Mouse (Mus musculus): ENCODE measurements around the gene P4ha1. TPM values are rescaled to one million over a fixed set of nuclear protein-coding genes. Genes with fewer than 3 reads are reported as not detected.
"Not testable (repeated sequence)": the region's sequence is repeated elsewhere in the genome, so short reads cannot be mapped to it uniquely, and the experiment has no call there.

The P4ha1 gene
- polyA plus RNA-seq, 1 experiment from 2014 or later = 80.9 TPM

GRCm38 (mm10) chr10:59377906-59378305, 54.8 kb downstream of the P4ha1 start:
- Histone ChIP-seq H3K27me3 (ENCODE audit: control insufficient read depth, insufficient read depth, low read length) (no peaks in the 10 kb centered on the region), H3K9ac (ENCODE audit: low read length) (no peak overlapping the region), H3K4me3 (replicated peaks; ENCODE audit: low read length) (no peak overlapping the region), H3K36me3 (ENCODE audit: control insufficient read depth, insufficient read depth, low read length) (0 out of 2 replicates have a peak, but pooled peaks cover 3% of the 10 kb centered on the region), H3K9me3 (replicated peaks; ENCODE audit: control insufficient read depth, low read length) (no peaks in the 10 kb centered on the region), H3K4me1 (ENCODE audit: control insufficient read depth, insufficient read depth, low read length) (no peaks in the 10 kb centered on the region), H3K4me2 (ENCODE audit: low read depth, low read length) (no peak overlapping the region), H3K27ac (ENCODE audit: low read length) (no peak overlapping the region; the same call in 1 of the 2 replicates)
- 68% methylated on average over 10 of the region's 10 CpGs for WGBS
- no peak for ATAC-seq (ENCODE audit: insufficient read depth, low FRiP score)

- Histone ChIP-seq H3K27me3 (ENCODE audit: control insufficient read depth, insufficient read depth, low read length) (no peaks in the 10 kb centered on the region), H3K36me3 (ENCODE audit: control insufficient read depth, insufficient read depth, low read length) (no peaks in the 10 kb centered on the region), H3K27ac (ENCODE audit: low read length) (no peak overlapping the region), H3K4me2 (ENCODE audit: low read depth, low read length) (no peak overlapping the region), H3K4me1 (ENCODE audit: control insufficient read depth, insufficient read depth, low read length) (no peaks in the 10 kb centered on the region), H3K9me3 (replicated peaks; ENCODE audit: control insufficient read depth, low read length) (no peaks in the 10 kb centered on the region), H3K9ac (ENCODE audit: low read length) (no peak overlapping the region), H3K4me3 (replicated peaks; ENCODE audit: low read length) (no peak overlapping the region)
- WGBS = 89% methylated on average over 4 of the region's 4 CpGs
- no peak for ATAC-seq (ENCODE audit: insufficient read depth, low FRiP score)
Measured at GRCm38 (mm10) chr10:59378728-59379127, 55.6 kb downstream of the P4ha1 start.

DNA sequence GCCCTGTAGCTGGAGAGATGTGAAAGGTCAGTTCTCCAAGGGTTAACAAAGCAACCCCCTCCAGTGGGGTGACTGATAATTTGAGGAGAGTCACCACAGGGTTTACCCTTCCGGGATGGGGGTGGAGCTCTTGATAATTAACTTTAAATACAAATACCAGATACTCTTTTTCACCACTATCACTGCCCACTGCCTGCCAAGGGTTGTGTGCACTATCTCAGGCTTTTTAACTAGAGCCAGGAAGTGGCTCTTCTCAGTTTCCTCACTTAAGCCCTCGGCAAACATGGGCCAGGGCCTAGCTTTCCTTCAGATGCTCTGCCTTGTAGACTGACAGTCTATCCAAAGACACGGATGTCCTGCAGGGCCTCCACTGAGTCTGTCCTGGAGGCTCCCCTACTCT, 56.8 kb downstream of the P4ha1 start:
- WGBS = 30% methylated on average over 3 of the region's 3 CpGs

DNA sequence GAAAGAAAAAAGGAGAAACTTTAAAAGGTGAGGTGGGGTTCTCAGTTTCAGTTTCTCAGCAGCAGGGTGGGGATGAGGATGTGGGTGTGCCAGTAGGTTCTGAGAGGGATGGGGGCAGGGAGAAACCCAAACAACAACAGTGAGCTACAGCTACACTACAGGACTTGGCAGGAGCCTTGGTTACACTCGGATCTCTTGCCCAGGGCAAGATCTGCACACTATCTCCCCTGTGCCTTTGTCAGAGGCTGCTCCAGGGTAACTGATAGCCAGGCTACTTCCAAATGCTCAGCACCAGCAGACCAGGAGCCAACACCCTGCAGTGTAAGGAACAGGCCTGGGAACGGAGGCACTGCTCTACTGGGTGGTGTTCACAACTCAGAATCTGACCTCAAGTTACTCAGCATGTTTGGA, 57.3 kb downstream of the P4ha1 start:
- no peak for ATAC-seq (ENCODE audit: insufficient read depth, low FRiP score)
- 53% methylated on average over 2 of the region's 2 CpGs for WGBS
- H3K27ac ChIP-seq (ENCODE audit: low read length) = no peak overlapping the region

More for the DNA sequence above, 56.8 kb downstream of the P4ha1 start:
- Histone ChIP-seq H3K27me3 (ENCODE audit: control insufficient read depth, insufficient read depth, low read length) (no peaks in the 10 kb centered on the region), H3K4me1 (ENCODE audit: control insufficient read depth, insufficient read depth, low read length) (no peaks in the 10 kb centered on the region), H3K27ac (ENCODE audit: low read length) (no peak overlapping the region), H3K4me2 (ENCODE audit: low read depth, low read length) (no peak overlapping the region), H3K9me3 (replicated peaks; ENCODE audit: control insufficient read depth, low read length) (no peaks in the 10 kb centered on the region), H3K36me3 (ENCODE audit: control insufficient read depth, insufficient read depth, low read length) (no peaks in the 10 kb centered on the region), H3K4me3 (replicated peaks; ENCODE audit: low read length) (no peak overlapping the region), H3K9ac (ENCODE audit: low read length) (no peak overlapping the region)
- no peak for ATAC-seq (ENCODE audit: insufficient read depth, low FRiP score)

GRCm38 (mm10) chr10:59381563-59381962, 58.5 kb downstream of the P4ha1 start:
- H3K36me3 ChIP-seq (ENCODE audit: control insufficient read depth, insufficient read depth, low read length); ATAC-seq (ENCODE audit: insufficient read depth, low FRiP score): not testable (repeated sequence)

More for the DNA sequence above, 57.3 kb downstream of the P4ha1 start:
- no peak overlapping the region for H3K9ac ChIP-seq (ENCODE audit: low read length)
- H3K4me2 ChIP-seq (ENCODE audit: low read depth, low read length) = no peak overlapping the region
- no peaks in the 10 kb centered on the region for H3K27me3 ChIP-seq (ENCODE audit: control insufficient read depth, insufficient read depth, low read length)
- no peaks in the 10 kb centered on the region for H3K9me3 ChIP-seq (replicated peaks; ENCODE audit: control insufficient read depth, low read length)
- H3K4me1 ChIP-seq (ENCODE audit: control insufficient read depth, insufficient read depth, low read length) = no peaks in the 10 kb centered on the region
- no peak overlapping the region for H3K4me3 ChIP-seq (replicated peaks; ENCODE audit: low read length)
- H3K36me3 ChIP-seq (ENCODE audit: control insufficient read depth, insufficient read depth, low read length) = no peaks in the 10 kb centered on the region

GRCm38 (mm10) chr10:59386951-59387350, 63.9 kb downstream of the P4ha1 start:
- Histone ChIP-seq H3K4me3 (replicated peaks; ENCODE audit: low read length) (no peak overlapping the region), H3K36me3 (ENCODE audit: control insufficient read depth, insufficient read depth, low read length) (no peaks in the 10 kb centered on the region; the same call in 1 of the 2 replicates), H3K9me3 (replicated peaks; ENCODE audit: control insufficient read depth, low read length) (peaks cover 14% of the 10 kb centered on the region), H3K9ac (ENCODE audit: low read length) (no peak overlapping the region), H3K4me1 (ENCODE audit: control insufficient read depth, insufficient read depth, low read length) (no peaks in the 10 kb centered on the region), H3K27me3 (ENCODE audit: control insufficient read depth, insufficient read depth, low read length) (no peaks in the 10 kb centered on the region), H3K4me2 (ENCODE audit: low read depth, low read length) (no peak overlapping the region), H3K27ac (ENCODE audit: low read length) (no peak overlapping the region)
- ATAC-seq (ENCODE audit: insufficient read depth, low FRiP score) = no peak
- 88% methylated on average over 7 of the region's 8 CpGs for WGBS

More at GRCm38 (mm10) chr10:59381563-59381962, 58.5 kb downstream of the P4ha1 start:
- not testable (repeated sequence) for H3K4me2 ChIP-seq (ENCODE audit: low read depth, low read length); H3K27me3 ChIP-seq (ENCODE audit: control insufficient read depth, insufficient read depth, low read length); H3K9me3 ChIP-seq (replicated peaks; ENCODE audit: control insufficient read depth, low read length); H3K9ac ChIP-seq (ENCODE audit: low read length); H3K4me3 ChIP-seq (replicated peaks; ENCODE audit: low read length); H3K27ac ChIP-seq (ENCODE audit: low read length); H3K4me1 ChIP-seq (ENCODE audit: control insufficient read depth, insufficient read depth, low read length)
- 74% methylated on average over 5 of the region's 10 CpGs for WGBS

DNA sequence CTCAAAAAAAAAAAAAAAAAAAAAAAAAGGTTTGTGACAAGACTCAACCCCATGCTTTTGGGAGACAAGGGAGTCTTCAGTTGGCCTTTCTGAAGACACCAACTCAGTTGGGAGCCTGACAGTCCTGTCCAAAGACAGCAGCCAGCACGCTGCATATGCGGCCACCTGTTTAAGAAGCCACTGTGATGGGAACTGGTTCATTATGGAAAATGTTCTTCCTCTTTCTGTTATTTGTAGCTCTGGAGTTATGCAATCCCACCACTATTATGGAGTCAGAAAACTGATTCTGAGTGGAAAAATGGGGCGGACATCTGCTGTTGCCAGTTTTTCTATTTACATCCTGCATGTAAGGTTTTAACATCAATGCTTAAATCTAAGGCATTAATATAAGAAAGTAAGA, 66.6 kb downstream of the P4ha1 start:
- no peak overlapping the region for H3K9ac ChIP-seq (ENCODE audit: low read length)
- H3K36me3 ChIP-seq (ENCODE audit: control insufficient read depth, insufficient read depth, low read length) = no peaks in the 10 kb centered on the region; the same call in 1 of the 2 replicates
- H3K27me3 ChIP-seq (ENCODE audit: control insufficient read depth, insufficient read depth, low read length) = no peaks in the 10 kb centered on the region
- no peak for ATAC-seq (ENCODE audit: insufficient read depth, low FRiP score)
- 96% methylated on average over 3 of the region's 3 CpGs for WGBS
- H3K4me2 ChIP-seq (ENCODE audit: low read depth, low read length) = no peak overlapping the region
- peaks cover 14% of the 10 kb centered on the region for H3K9me3 ChIP-seq (replicated peaks; ENCODE audit: control insufficient read depth, low read length)
- no peak overlapping the region for H3K4me3 ChIP-seq (replicated peaks; ENCODE audit: low read length)
- H3K4me1 ChIP-seq (ENCODE audit: control insufficient read depth, insufficient read depth, low read length) = no peaks in the 10 kb centered on the region
- H3K27ac ChIP-seq (ENCODE audit: low read length) = no peak overlapping the region

DNA sequence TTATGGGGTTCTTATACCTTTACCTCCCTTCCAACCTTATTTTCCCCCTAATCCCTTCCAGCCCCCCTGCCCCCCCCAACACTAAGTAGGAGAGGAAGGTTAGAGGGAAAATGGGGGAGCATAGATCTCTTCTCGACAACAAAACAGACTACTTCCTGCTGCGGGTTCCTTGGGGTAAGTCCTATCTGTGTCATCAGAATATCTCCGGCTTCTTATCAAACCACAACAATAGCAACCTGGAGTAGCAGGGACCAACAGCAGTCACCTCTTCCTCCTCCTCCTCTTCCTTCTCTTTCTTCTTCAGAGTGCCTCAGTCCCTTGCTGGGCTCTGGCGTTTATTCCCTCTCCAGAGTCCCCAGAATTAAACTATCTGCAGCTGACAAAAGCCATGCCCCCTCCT, 68.8 kb downstream of the P4ha1 start:
- no peak for ATAC-seq (ENCODE audit: insufficient read depth, low FRiP score)
- peaks cover 14% of the 10 kb centered on the region for H3K9me3 ChIP-seq (replicated peaks; ENCODE audit: control insufficient read depth, low read length)
- no peak overlapping the region for H3K4me3 ChIP-seq (replicated peaks; ENCODE audit: low read length)
- H3K36me3 ChIP-seq (ENCODE audit: control insufficient read depth, insufficient read depth, low read length) = no peaks in the 10 kb centered on the region; the same call in 1 of the 2 replicates
- no peak overlapping the region for H3K4me2 ChIP-seq (ENCODE audit: low read depth, low read length)
- H3K27me3 ChIP-seq (ENCODE audit: control insufficient read depth, insufficient read depth, low read length) = no peaks in the 10 kb centered on the region
- 43% methylated on average over 4 of the region's 4 CpGs for WGBS
- H3K9ac ChIP-seq (ENCODE audit: low read length) = no peak overlapping the region
- H3K4me1 ChIP-seq (ENCODE audit: control insufficient read depth, insufficient read depth, low read length) = no peaks in the 10 kb centered on the region
- no peak overlapping the region for H3K27ac ChIP-seq (ENCODE audit: low read length)

DNA sequence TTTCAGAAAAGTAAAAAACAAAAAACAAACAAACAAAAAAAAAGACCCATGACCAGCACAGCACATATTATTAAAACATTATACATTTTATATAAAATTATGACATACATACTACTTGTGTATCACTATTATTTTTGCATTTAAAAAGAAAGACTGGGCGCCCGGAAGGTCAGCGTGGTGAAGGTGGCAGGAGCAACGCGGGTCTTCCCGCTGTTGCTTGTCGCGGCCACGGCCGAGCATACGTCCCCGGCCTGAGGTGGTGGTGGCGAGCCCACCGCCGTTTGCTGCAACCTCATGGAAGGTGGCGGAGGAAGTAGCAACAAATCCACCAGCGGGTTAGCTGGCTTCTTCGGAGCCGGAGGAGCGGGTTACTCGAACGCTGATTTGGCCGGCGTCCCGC, 72.4 kb downstream of the P4ha1 start, which contains the start of gene Gm10273:
Gene Gm10273 (plus strand): TSS at position 172 of the 400 bp plus-strand sequence.
- ATAC-seq (ENCODE audit: insufficient read depth, low FRiP score); H3K9me3 ChIP-seq (replicated peaks; ENCODE audit: control insufficient read depth, low read length); H3K4me2 ChIP-seq (ENCODE audit: low read depth, low read length); H3K27me3 ChIP-seq (ENCODE audit: control insufficient read depth, insufficient read depth, low read length); H3K4me3 ChIP-seq (replicated peaks; ENCODE audit: low read length); H3K4me1 ChIP-seq (ENCODE audit: control insufficient read depth, insufficient read depth, low read length); H3K27ac ChIP-seq (ENCODE audit: low read length); H3K9ac ChIP-seq (ENCODE audit: low read length); H3K36me3 ChIP-seq (ENCODE audit: control insufficient read depth, insufficient read depth, low read length): not testable (repeated sequence)
- WGBS = 75% methylated on average over 11 of the region's 25 CpGs

Data from stomach, embryonic 16.5 days (tissue).